Mouse (Mus musculus): ENCODE results near the gene Jmjd6. TPM values are rescaled to one million over a fixed set of nuclear protein-coding genes. Genes with fewer than 3 reads are reported as not detected.

Jmjd6 gene
- total RNA-seq (2021) = 10 to 100 TPM; 33.3 to 37.8 TPM

GRCm38 (mm10) chr11:116843261-116844233 is at the start of gene Jmjd6, which contains the start of gene Mettl23:
Jmjd6 (minus strand) TSS chr11:116843449.
Mettl23 (plus strand) TSS chr11:116843278.
- intact Hi-C loops (cut with DNase I) = loop anchor here (1.0 to 2.0 kb wide), 2 partner anchors 9 to 15 kb away; partner anchors contain the start of genes Mfsd11 and Mxra7
- DNase-seq = peak; percentile 98

- intact Hi-C loops (cut with DNase I) = loop anchor here (5.0 kb wide), 1 partner anchor 105 kb away; no protein-coding TSS in a partner anchor
Measured at GRCm38 (mm10) chr11:116887136-116887535, 43.9 kb upstream of the Jmjd6 start.

GRCm38 (mm10) chr11:116885275-116886151 is 42.3 kb upstream of the Jmjd6 start:
- intact Hi-C loops (cut with DNase I) = loop anchor here (1.0 to 5.0 kb wide), 2 partner anchors 107 to 172 kb away; no protein-coding TSS in a partner anchor
- DNase-seq = peak; percentile 84 to 89

More at GRCm38 (mm10) chr11:116887136-116887535, 43.9 kb upstream of the Jmjd6 start:
- DNase-seq = no peak

- intact Hi-C loops (cut with DNase I) = no loop called here
- no peak for DNase-seq
Measured at GRCm38 (mm10) chr11:116884061-116884460, 40.8 kb upstream of the Jmjd6 start.

GRCm38 (mm10) chr11:116882446-116882845 is 39.2 kb upstream of the Jmjd6 start:
- intact Hi-C loops (cut with DNase I) = no loop called here
- DNase-seq = no peak

- intact Hi-C loops (cut with DNase I) = no loop called here
Measured at GRCm38 (mm10) chr11:116881440-116881839, 38.2 kb upstream of the Jmjd6 start.

GRCm38 (mm10) chr11:116880839-116881238 is 37.6 kb upstream of the Jmjd6 start:
- no peak for DNase-seq
- intact Hi-C loops (cut with DNase I) = no loop called here

More at GRCm38 (mm10) chr11:116881440-116881839, 38.2 kb upstream of the Jmjd6 start:
- no peak for DNase-seq

- no peak for DNase-seq
- intact Hi-C loops (cut with DNase I) = no loop called here
Measured at GRCm38 (mm10) chr11:116878454-116878853, 35.2 kb upstream of the Jmjd6 start.

- intact Hi-C loops (cut with DNase I) = no loop called here
- DNase-seq = no peak
Measured at GRCm38 (mm10) chr11:116873987-116874386, 30.7 kb upstream of the Jmjd6 start.

GRCm38 (mm10) chr11:116871538-116871937 is 28.3 kb upstream of the Jmjd6 start:
- DNase-seq = no peak
- intact Hi-C loops (cut with DNase I) = no loop called here

- no peak for DNase-seq
- intact Hi-C loops (cut with DNase I) = no loop called here
Measured at GRCm38 (mm10) chr11:116869641-116870040, 26.4 kb upstream of the Jmjd6 start.

- DNase-seq = no peak
Measured at GRCm38 (mm10) chr11:116869223-116869622, 26.0 kb upstream of the Jmjd6 start.

GRCm38 (mm10) chr11:116868129-116868528 is 24.9 kb upstream of the Jmjd6 start:
- intact Hi-C loops (cut with DNase I) = no loop called here
- peak; percentile 83 to 90 for DNase-seq

More at GRCm38 (mm10) chr11:116869223-116869622, 26.0 kb upstream of the Jmjd6 start:
- intact Hi-C loops (cut with DNase I) = no loop called here

- intact Hi-C loops (cut with DNase I) = no loop called here
- DNase-seq = no peak
Measured at GRCm38 (mm10) chr11:116865945-116866585, 22.8 kb upstream of the Jmjd6 start.

GRCm38 (mm10) chr11:116864444-116864843 is 21.2 kb upstream of the Jmjd6 start:
- peak; percentile 55 to 64 for DNase-seq
- intact Hi-C loops (cut with DNase I) = no loop called here

GRCm38 (mm10) chr11:116857183-116857850 is 14.1 kb upstream of the Jmjd6 start:
- DNase-seq = no peak
- intact Hi-C loops (cut with DNase I) = no loop called here

- intact Hi-C loops (cut with DNase I) = no loop called here
- no peak for DNase-seq
Measured at GRCm38 (mm10) chr11:116854279-116854678, 11.0 kb upstream of the Jmjd6 start.

GRCm38 (mm10) chr11:116853512-116853928 is 10.3 kb upstream of the Jmjd6 start:
- intact Hi-C loops (cut with DNase I) = no loop called here
- DNase-seq = peak; percentile 98

GRCm38 (mm10) chr11:116852891-116853511 is 9.8 kb upstream of the Jmjd6 start, which contains the start of gene Srsf2:
Srsf2 (minus strand) TSS chr11:116853094.
- intact Hi-C loops (cut with DNase I) = loop anchor here (1.0 kb wide), 1 partner anchor 10 kb away; the partner anchor contains the start of genes Jmjd6 and Mettl23
- peak; percentile 97 to 98 for DNase-seq
